22 mouse cellular contexts compared by ENCODE assay signal in the genomic region with DNA sequence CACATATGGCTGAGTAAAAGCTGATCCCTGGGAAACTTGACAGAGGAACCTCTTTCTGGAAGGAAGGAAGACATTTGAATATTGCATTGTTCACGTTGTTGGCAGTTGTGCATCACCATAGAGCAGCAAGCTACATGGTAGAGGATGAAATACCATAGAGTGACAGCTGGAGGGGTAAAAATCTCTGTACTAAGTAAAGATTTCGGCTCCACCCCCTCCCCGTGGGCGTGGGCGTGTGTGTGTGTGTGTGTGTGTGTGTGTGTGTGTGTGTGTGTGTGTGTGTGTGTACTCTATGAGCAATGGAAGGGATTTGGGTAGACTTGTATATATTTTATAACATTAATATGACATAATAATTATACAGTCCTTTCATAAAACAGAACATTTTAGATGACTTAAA.
A peak's percentile ranks its signal among the peaks of the same experiment; 100 is the strongest.
DNase-seq lines count a peak whose midpoint lies in the region; ATAC-seq and TF ChIP-seq lines count a peak whose summit lies in the region.
"Had no signal": no experiment of that assay in that cellular context is flagged by ENCODE, and none has a peak within 500 bp of the region (broad histone marks: within the 10 kb centered on the region; RNA-seq: fewer than 3 reads in every experiment).

No protein-coding gene starts in this region.

- H3K27ac ChIP-seq in heart, embryonic 10.5 days = no peak overlapping the region
- H3K27ac ChIP-seq in heart, embryonic 12.5 days (ENCODE audit: poor library complexity, severe bottlenecking) = no peak overlapping the region
- H3K27ac ChIP-seq in lung, postnatal 0 days (ENCODE audit: low read length) = no peak overlapping the region
- no peak overlapping the region for H3K27ac ChIP-seq in stomach, embryonic 16.5 days (ENCODE audit: low read length)
- no peak overlapping the region for H3K27ac ChIP-seq in stomach, postnatal 0 days (replicated peaks)

- no peak for ATAC-seq in heart, embryonic 12.5 days (ENCODE audit: insufficient number of reproducible peaks, low FRiP score)
- ATAC-seq in lung, postnatal 0 days = no peak
- ATAC-seq in stomach, embryonic 16.5 days (ENCODE audit: insufficient read depth, low FRiP score) = peak; percentile 33; the same call in 1 of the 2 replicates
- no peak for ATAC-seq in stomach, postnatal 0 days (ENCODE audit: low FRiP score, low TSS enrichment)
- ATAC-seq: activated CD4-positive, CD25-positive, alpha-beta regulatory T cell, adult 4 months; CD4-positive, CD25-positive, alpha-beta regulatory T cell, adult 4 months; Patski had no signal

- H3K36me3 ChIP-seq in heart, embryonic 10.5 days = peaks cover 17% of the 10 kb centered on the region
- H3K36me3 ChIP-seq in heart, embryonic 12.5 days = peaks cover 15% of the 10 kb centered on the region
- no peaks in the 10 kb centered on the region for H3K36me3 ChIP-seq in lung, postnatal 0 days (ENCODE audit: insufficient read depth, low read length)
- no peaks in the 10 kb centered on the region for H3K36me3 ChIP-seq in stomach, embryonic 16.5 days (ENCODE audit: control insufficient read depth, insufficient read depth, low read length)
- peaks cover 3% of the 10 kb centered on the region; the same call in 1 of the 2 replicates for H3K36me3 ChIP-seq in stomach, postnatal 0 days (ENCODE audit: control insufficient read depth, insufficient read depth, low read length)
- H3K36me3 ChIP-seq: G1E had no signal

- no peaks in the 10 kb centered on the region for H3K27me3 ChIP-seq in heart, embryonic 10.5 days (ENCODE audit: insufficient read depth, poor library complexity, severe bottlenecking)
- no peaks in the 10 kb centered on the region for H3K27me3 ChIP-seq in heart, embryonic 12.5 days (replicated peaks)
- no peaks in the 10 kb centered on the region for H3K27me3 ChIP-seq in lung, postnatal 0 days (replicated peaks; ENCODE audit: insufficient read depth, low read length)
- no peaks in the 10 kb centered on the region for H3K27me3 ChIP-seq in stomach, embryonic 16.5 days (ENCODE audit: control insufficient read depth, insufficient read depth, low read length)
- H3K27me3 ChIP-seq in stomach, postnatal 0 days (ENCODE audit: control insufficient read depth, insufficient read depth, low read length) = no peaks in the 10 kb centered on the region
- H3K27me3 ChIP-seq: CH12.LX, Patski had no signal

- H3K4me2 ChIP-seq in heart, embryonic 12.5 days = no peak overlapping the region
- H3K4me2 ChIP-seq in lung, postnatal 0 days (replicated peaks; ENCODE audit: low read depth, low read length) = no peak overlapping the region
- H3K4me2 ChIP-seq in stomach, embryonic 16.5 days (ENCODE audit: low read depth, low read length) = no peak overlapping the region
- no peak overlapping the region for H3K4me2 ChIP-seq in stomach, postnatal 0 days (replicated peaks; ENCODE audit: low read depth)

- peak; percentile 59 for DNase-seq in heart, adult 11 months
- DNase-seq in heart, adult 9 months (ENCODE audit: low spot score in 2 of 2) = no peak
- DNase-seq in heart, embryonic 10.5 days (ENCODE audit: low spot score) = peak; percentile 63
- peak; percentile 10 for DNase-seq in lung, postnatal 0 days (ENCODE audit: low spot score)
- DNase-seq in lung, postnatal 4 days = no peak
- DNase-seq in stomach, postnatal 0 days (ENCODE audit: low spot score) = no peak
- DNase-seq: adrenal gland, adult 2 months; adrenal gland, adult 8-10 months; adrenal gland, postnatal 10 days; adrenal gland, postnatal 14 days; adrenal gland, postnatal 25 days; adrenal gland, postnatal 36 days; B cell, adult 2 months; cerebellum, adult 11 months; cerebellum, adult 11-12 months had no signal

- H3K9ac ChIP-seq in heart, embryonic 12.5 days = no peak overlapping the region
- no peak overlapping the region for H3K9ac ChIP-seq in lung, postnatal 0 days (replicated peaks; ENCODE audit: low read depth)
- H3K9ac ChIP-seq in stomach, embryonic 16.5 days (ENCODE audit: low read length) = no peak overlapping the region
- H3K9ac ChIP-seq in stomach, postnatal 0 days (ENCODE audit: low read length) = no peak overlapping the region

- no peaks in the 10 kb centered on the region for H3K9me3 ChIP-seq in heart, embryonic 10.5 days
- H3K9me3 ChIP-seq in heart, embryonic 12.5 days (replicated peaks) = no peaks in the 10 kb centered on the region
- no peaks in the 10 kb centered on the region for H3K9me3 ChIP-seq in lung, postnatal 0 days (ENCODE audit: low read length)
- H3K9me3 ChIP-seq in stomach, embryonic 16.5 days (replicated peaks; ENCODE audit: control insufficient read depth, low read length) = no peaks in the 10 kb centered on the region; the same call in 1 of the 2 replicates
- H3K9me3 ChIP-seq in stomach, postnatal 0 days (ENCODE audit: control insufficient read depth, low read length) = no peaks in the 10 kb centered on the region
- H3K9me3 ChIP-seq: G1E had no signal

- WGBS in heart, embryonic 10.5 days = 80% methylated on average over 5 of the region's 5 CpGs
- WGBS in heart, embryonic 12.5 days = 81% methylated on average over 5 of the region's 5 CpGs
- 73% methylated on average over 5 of the region's 5 CpGs for WGBS in lung, postnatal 0 days
- 58% methylated on average over 5 of the region's 5 CpGs for WGBS in stomach, embryonic 16.5 days
- WGBS in stomach, postnatal 0 days = 53% methylated on average over 5 of the region's 5 CpGs

- no peaks in the 10 kb centered on the region for H3K4me1 ChIP-seq in heart, embryonic 10.5 days
- 0 out of 2 replicates have a peak, but pooled peaks cover 3% of the 10 kb centered on the region for H3K4me1 ChIP-seq in heart, embryonic 12.5 days (replicated peaks)
- no peaks in the 10 kb centered on the region for H3K4me1 ChIP-seq in lung, postnatal 0 days (ENCODE audit: insufficient read depth, low read depth, low read length)
- no peaks in the 10 kb centered on the region for H3K4me1 ChIP-seq in stomach, embryonic 16.5 days (ENCODE audit: control insufficient read depth, insufficient read depth, low read length)
- H3K4me1 ChIP-seq in stomach, postnatal 0 days (replicated peaks; ENCODE audit: control insufficient read depth, insufficient read depth) = no peaks in the 10 kb centered on the region

- TF ChIP-seq EP300 in lung, postnatal 0 days (IDR thresholded peaks at IDR 0.05) = no peak
- no peak for TF ChIP-seq EP300 in stomach, postnatal 0 days (optimal IDR thresholded peaks at IDR 0.05)

- no peak for TF ChIP-seq CTCF in lung, postnatal 0 days (IDR thresholded peaks at IDR 0.05)
- no peak for TF ChIP-seq CTCF in stomach, postnatal 0 days (IDR thresholded peaks at IDR 0.05; ENCODE audit: low read depth)

- H3K4me3 ChIP-seq in heart, embryonic 10.5 days = no peak overlapping the region
- no peak overlapping the region for H3K4me3 ChIP-seq in heart, embryonic 12.5 days
- no peak overlapping the region for H3K4me3 ChIP-seq in lung, postnatal 0 days (ENCODE audit: low read depth, low read length)
- no peak overlapping the region for H3K4me3 ChIP-seq in stomach, embryonic 16.5 days (replicated peaks; ENCODE audit: low read length)
- no peak overlapping the region for H3K4me3 ChIP-seq in stomach, postnatal 0 days (ENCODE audit: low read depth, low read length)

Comparison
In these comparisons a context has a peak if more than half of its experiments do, and no peak if none do; other contexts are left out.
1. DNase-seq: peak in heart, adult 11 months (single experiment), heart, embryonic 10.5 days (single experiment) and lung, postnatal 0 days (single experiment); none in heart, adult 9 months (0 of 2), lung, postnatal 4 days (0 of 2) and stomach, postnatal 0 days (single experiment).